Mouse (Mus musculus): ENCODE measurements around the gene Abhd17a. TPM values are rescaled to one million over a fixed set of nuclear protein-coding genes. Genes with fewer than 3 reads are reported as not detected.

Abhd17a gene
- polyA plus RNA-seq, 1 experiment from 2014 or later: 79.5 TPM

DNA sequence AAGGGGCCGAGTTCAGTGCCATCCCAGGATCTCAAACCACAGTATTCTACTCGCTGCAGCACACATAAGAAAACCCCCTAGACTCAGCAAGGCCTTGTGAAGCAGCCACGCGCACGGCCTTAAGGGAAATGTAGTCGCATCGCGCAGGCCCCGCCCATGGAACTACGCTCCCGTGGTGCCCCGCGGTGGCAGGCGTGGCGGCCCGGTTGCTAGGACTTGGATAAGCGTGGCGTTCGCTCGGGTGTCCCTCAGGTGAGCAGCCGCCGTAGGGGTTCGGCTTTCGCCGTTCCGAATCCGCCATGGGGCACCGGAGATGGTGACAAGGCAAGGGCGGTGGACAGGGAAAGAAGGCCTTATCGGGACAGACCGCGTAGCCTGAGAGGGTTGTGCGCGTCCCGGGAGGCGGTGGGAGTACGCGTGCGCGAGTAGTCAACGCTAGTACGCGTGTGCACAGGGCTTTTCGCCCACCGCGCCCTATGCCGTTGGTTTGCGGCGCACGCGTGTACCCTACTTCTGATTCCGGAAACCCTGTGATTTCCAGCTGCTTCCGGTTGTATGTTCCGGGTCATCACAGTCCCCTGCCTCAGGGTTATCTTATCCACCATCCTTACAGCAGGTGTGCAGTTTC is 12.7 kb upstream of the Abhd17a start, which contains the start of the genes Scamp4 and Adat3:
Gene Scamp4 (plus strand): TSS at position 175 of the 628 bp plus-strand sequence.
Gene Adat3 (plus strand): TSS at position 183 of the 628 bp plus-strand sequence.
- under 1% methylated on average over 54 of the region's 54 CpGs for WGBS

DNA sequence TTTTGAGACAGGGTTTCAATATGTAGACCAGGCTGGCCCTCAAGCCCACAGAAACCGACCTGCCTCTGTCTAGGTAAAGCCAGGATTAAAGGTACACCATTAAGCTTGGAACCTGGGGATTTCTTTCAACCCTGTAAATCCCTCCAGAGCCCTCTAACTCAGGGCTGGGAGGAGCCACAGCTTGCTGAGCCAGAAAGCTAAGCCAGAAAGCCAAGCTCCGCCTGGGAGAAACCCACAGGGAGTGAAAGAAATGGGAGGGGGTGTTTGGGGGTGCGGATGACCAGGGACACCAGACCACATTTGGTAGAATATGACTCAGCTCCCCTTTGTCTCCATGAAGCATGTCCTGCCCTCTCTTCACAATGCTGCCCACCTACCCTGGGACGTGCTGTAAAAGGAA is 6.2 kb upstream of the Abhd17a start:
- H3K9me3 ChIP-seq (replicated peaks; ENCODE audit: control insufficient read depth, low read length): no peaks in the 10 kb centered on the region
- 43% methylated on average over 4 of the region's 4 CpGs for WGBS

More for the DNA sequence above, 12.7 kb upstream of the Abhd17a start, which contains the start of the genes Scamp4 and Adat3:
- Histone ChIP-seq H3K4me3 (ENCODE audit: low read length) (peak within 1 kb of the TSS; percentile 91), H3K4me1 (ENCODE audit: control insufficient read depth, insufficient read depth, low read length) (peaks cover 15% of the 10 kb centered on the region), H3K4me2 (ENCODE audit: low read depth, low read length) (peak within 1 kb of the TSS; percentile 94), H3K27ac (ENCODE audit: low read length) (peak within 1 kb of the TSS; percentile 82), H3K36me3 (ENCODE audit: control insufficient read depth, insufficient read depth) (peaks cover 16% of the 10 kb centered on the region), H3K27me3 (ENCODE audit: control insufficient read depth, insufficient read depth, low read length) (no peaks in the 10 kb centered on the region), H3K9me3 (replicated peaks; ENCODE audit: control insufficient read depth, low read length) (no peaks in the 10 kb centered on the region), H3K9ac (ENCODE audit: low read length) (peak within 1 kb of the TSS; percentile 85)
- peak; percentile 95 for ATAC-seq (replicated peaks; ENCODE audit: extremely low read depth, insufficient read depth, low FRiP score)

DNA sequence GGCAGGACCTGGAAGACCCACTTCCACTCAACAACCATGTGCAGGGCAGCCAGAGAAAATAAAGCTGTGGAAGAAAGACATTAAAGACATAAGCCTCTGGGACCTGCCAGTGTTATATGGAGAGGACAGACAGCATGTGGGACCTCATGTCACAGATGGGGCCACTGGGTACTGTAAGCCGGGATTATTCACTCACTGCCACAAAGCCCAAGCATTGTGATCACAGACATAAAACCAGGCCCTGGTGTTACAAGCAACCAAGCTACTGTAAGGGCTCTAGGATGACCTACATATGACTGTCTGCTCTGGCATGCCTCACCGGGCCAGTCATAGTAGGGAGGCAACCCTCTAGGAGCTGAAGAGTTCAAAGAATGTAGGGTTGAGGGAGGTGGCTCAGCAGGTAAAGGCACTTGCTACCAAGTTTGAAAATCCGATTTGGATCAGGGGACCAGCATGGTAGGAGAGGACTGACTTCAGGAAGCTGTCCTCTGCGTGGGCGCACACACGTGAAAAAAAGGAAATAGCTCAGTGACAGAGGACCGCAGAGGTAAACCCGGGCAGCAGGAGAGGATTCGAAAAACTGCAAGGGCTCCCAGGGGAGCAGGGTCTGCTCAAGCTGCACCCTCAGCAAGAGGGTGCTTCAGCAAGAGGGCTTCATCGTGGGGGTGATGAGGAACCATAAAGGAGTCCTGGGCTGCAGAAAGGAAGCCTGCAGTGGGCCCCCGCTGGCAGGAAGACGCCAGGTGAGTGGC is 838 bp downstream of the Abhd17a start:
- 7% methylated on average over 12 of the region's 12 CpGs for WGBS
- H3K9ac ChIP-seq (ENCODE audit: low read length): peak overlapping the region; percentile 90
- H3K27me3 ChIP-seq (ENCODE audit: control insufficient read depth, insufficient read depth, low read length): no peaks in the 10 kb centered on the region
- H3K27ac ChIP-seq (ENCODE audit: low read length): peak overlapping the region; percentile 13
- H3K9me3 ChIP-seq (replicated peaks; ENCODE audit: control insufficient read depth, low read length): no peaks in the 10 kb centered on the region
- peak overlapping the region; percentile 87 for H3K4me3 ChIP-seq (ENCODE audit: low read length)
- H3K36me3 ChIP-seq (ENCODE audit: control insufficient read depth, insufficient read depth): peaks cover 5% of the 10 kb centered on the region; the same call in 1 of the 2 replicates
- no peak for ATAC-seq (replicated peaks; ENCODE audit: extremely low read depth, insufficient read depth, low FRiP score)
- H3K4me2 ChIP-seq (ENCODE audit: low read depth, low read length): peak overlapping the region; percentile 89
- H3K4me1 ChIP-seq (ENCODE audit: control insufficient read depth, insufficient read depth, low read length): peaks cover 31% of the 10 kb centered on the region

More for the DNA sequence above, 6.2 kb upstream of the Abhd17a start:
- H3K27me3 ChIP-seq (ENCODE audit: control insufficient read depth, insufficient read depth, low read length): no peaks in the 10 kb centered on the region
- H3K4me3 ChIP-seq (ENCODE audit: low read length): no peak overlapping the region
- no peak overlapping the region for H3K9ac ChIP-seq (ENCODE audit: low read length)
- H3K4me2 ChIP-seq (ENCODE audit: low read depth, low read length): no peak overlapping the region
- H3K36me3 ChIP-seq (ENCODE audit: control insufficient read depth, insufficient read depth): no peaks in the 10 kb centered on the region
- no peak for ATAC-seq (replicated peaks; ENCODE audit: extremely low read depth, insufficient read depth, low FRiP score)
- H3K27ac ChIP-seq (ENCODE audit: low read length): no peak overlapping the region
- H3K4me1 ChIP-seq (ENCODE audit: control insufficient read depth, insufficient read depth, low read length): no peaks in the 10 kb centered on the region

DNA sequence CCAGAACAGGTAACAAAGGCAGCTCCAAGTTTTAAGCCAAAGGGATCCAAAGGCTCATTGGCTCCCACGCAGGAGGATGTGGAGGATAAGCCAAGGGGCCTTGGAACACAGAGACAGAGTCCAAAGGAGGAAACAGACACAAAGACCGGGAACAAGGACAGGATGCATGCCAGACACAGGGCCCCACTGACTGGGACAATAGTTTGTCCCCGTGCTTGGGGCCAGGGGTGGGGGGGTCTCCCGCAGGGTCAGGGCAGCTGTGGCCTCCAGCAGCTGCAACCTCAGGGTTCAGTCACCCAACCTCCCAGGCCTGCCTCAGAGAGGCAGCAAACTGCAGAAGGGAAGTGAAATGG is 2.9 kb downstream of the Abhd17a start:
- Histone ChIP-seq H3K9me3 (replicated peaks; ENCODE audit: control insufficient read depth, low read length) (no peaks in the 10 kb centered on the region), H3K27ac (ENCODE audit: low read length) (peak overlapping the region; percentile 76), H3K4me2 (ENCODE audit: low read depth, low read length) (peak overlapping the region; percentile 48), H3K9ac (ENCODE audit: low read length) (peak overlapping the region; percentile 45), H3K4me3 (ENCODE audit: low read length) (peak overlapping the region; percentile 33), H3K4me1 (ENCODE audit: control insufficient read depth, insufficient read depth, low read length) (peaks cover 35% of the 10 kb centered on the region), H3K27me3 (ENCODE audit: control insufficient read depth, insufficient read depth, low read length) (no peaks in the 10 kb centered on the region), H3K36me3 (ENCODE audit: control insufficient read depth, insufficient read depth) (peaks cover 10% of the 10 kb centered on the region)
- 50% methylated on average over 4 of the region's 4 CpGs for WGBS
- ATAC-seq (replicated peaks; ENCODE audit: extremely low read depth, insufficient read depth, low FRiP score): 0 out of 2 replicates have a peak, but pooled peaks have one; percentile 4

DNA sequence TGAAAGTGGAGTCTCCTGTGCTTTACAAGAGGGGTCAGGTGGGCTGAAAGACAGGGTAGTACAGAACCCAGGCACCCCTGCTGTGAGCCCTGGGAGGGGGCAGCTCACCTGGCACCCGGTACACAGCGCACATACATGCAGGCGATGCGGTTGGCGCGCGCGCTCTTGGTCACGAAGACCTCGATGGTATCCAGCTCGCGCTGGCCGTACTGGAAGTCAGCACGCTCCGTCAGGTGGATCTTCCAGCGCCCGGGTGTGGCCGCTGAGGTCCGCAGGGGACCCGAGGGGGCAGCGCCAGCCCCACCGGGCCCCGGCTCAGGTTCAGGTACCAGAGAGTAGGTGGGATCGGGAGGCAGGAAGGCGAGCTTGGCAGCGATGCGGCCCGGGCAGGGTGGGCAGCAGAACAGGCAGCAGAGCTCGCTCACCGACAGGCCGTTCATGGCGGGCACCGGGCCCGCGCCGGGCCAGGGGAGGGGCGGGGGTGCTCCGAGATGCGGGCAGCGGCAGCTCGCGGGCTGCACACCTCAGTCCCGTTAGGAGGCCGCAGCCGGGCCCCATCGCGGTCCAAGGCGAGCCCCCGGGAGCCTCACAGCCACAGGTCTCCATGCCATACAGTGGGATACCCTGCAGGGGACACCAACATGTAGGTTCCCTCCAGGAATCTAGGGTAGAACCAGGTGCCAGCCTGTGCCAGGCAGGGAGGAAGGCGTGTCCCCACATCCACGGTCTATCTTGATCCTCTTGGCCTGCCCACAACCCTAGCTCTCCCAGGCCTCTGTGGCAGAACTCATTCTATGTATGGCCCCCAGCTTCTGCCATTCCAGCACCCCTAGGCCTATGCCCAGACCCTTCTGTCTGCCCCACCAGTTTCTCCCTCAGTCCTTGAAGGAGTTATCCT is 3.5 kb downstream of the Abhd17a start:
- Histone ChIP-seq H3K4me1 (ENCODE audit: control insufficient read depth, insufficient read depth, low read length) (peaks cover 35% of the 10 kb centered on the region), H3K4me2 (ENCODE audit: low read depth, low read length) (peak overlapping the region; percentile 48), H3K9me3 (replicated peaks; ENCODE audit: control insufficient read depth, low read length) (no peaks in the 10 kb centered on the region), H3K27me3 (ENCODE audit: control insufficient read depth, insufficient read depth, low read length) (no peaks in the 10 kb centered on the region), H3K27ac (ENCODE audit: low read length) (peak overlapping the region; percentile 76), H3K36me3 (ENCODE audit: control insufficient read depth, insufficient read depth) (peaks cover 10% of the 10 kb centered on the region), H3K4me3 (ENCODE audit: low read length) (peak overlapping the region; percentile 33), H3K9ac (ENCODE audit: low read length) (peak overlapping the region; percentile 45)
- no peak for ATAC-seq (replicated peaks; ENCODE audit: extremely low read depth, insufficient read depth, low FRiP score)
- 90% methylated on average over 39 of the region's 51 CpGs for WGBS

DNA sequence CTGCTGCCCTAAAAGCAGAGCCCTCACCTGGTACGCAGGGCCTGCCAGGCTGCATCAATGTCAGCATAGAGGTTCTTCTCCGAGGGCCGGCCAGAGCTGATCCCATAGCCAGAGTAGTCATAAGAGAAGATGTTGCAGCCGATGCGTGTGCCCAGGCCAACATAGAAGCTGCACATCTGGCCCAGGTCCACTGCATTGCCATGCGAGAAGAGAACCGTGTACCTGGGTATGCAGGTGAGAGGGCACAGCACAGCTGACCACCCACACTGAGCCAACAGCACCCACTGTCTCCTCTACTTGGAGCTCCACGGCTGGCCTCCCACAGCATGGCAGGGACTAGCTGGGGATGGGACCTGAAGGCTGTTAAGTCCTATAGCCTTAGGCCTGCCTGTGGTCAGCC is 4.6 kb downstream of the Abhd17a start:
- Histone ChIP-seq H3K4me1 (ENCODE audit: control insufficient read depth, insufficient read depth, low read length) (peaks cover 34% of the 10 kb centered on the region), H3K4me2 (ENCODE audit: low read depth, low read length) (peak overlapping the region; percentile 48), H3K36me3 (ENCODE audit: control insufficient read depth, insufficient read depth) (peaks cover 10% of the 10 kb centered on the region), H3K27me3 (ENCODE audit: control insufficient read depth, insufficient read depth, low read length) (no peaks in the 10 kb centered on the region), H3K9me3 (replicated peaks; ENCODE audit: control insufficient read depth, low read length) (no peaks in the 10 kb centered on the region), H3K27ac (ENCODE audit: low read length) (no peak overlapping the region), H3K4me3 (ENCODE audit: low read length) (peak overlapping the region; percentile 33), H3K9ac (ENCODE audit: low read length) (peak overlapping the region; percentile 45; the same call in 1 of the 2 replicates)
- WGBS: 90% methylated on average over 8 of the region's 8 CpGs
- no peak for ATAC-seq (replicated peaks; ENCODE audit: extremely low read depth, insufficient read depth, low FRiP score)

DNA sequence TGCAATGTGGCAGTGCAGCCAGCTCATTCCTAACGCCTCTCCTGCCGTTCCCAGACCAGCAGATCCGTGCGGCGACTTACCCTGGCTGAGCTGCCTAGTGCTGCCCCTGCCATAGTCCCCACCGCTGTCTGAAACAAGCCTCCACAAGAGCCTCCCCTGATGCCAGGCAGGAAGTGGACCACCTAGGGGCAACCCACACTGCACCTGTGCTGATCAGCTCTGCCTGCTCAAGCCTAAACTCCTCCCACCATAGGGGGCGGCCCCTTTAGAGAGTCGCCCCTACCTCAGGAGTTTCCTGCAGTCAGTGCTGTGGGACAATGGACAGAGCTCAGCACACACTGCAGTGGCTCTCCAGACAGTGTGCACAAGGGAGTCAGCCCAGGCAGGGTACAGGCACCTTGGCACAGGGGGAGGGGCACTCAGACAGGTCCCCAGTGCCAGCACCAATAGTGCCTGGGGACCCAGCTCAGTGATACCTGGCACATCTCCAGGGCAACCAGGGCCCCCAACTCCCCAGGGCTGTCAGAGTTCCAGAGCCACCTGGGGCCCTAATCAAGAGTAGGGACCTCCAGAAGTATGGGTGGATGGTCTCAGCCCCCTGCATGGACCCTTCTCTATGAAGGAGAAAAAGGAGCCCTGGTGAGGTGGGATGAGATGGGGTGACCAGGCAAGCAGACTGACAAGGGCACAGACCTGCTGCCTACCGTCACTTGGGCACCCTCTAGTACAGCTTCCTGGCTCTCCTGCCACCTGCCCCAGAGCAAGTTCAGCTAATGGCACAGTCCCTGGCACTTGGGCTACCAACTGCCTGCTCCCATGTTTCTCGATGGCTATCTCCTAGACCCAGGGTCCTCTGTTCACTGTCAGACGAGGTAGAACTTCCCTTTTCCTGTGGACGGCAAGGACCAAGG is 5.2 kb downstream of the Abhd17a start:
- Histone ChIP-seq H3K36me3 (ENCODE audit: control insufficient read depth, insufficient read depth) (peaks cover 10% of the 10 kb centered on the region), H3K9me3 (replicated peaks; ENCODE audit: control insufficient read depth, low read length) (no peaks in the 10 kb centered on the region), H3K4me2 (ENCODE audit: low read depth, low read length) (peak overlapping the region; percentile 48; the same call in 1 of the 2 replicates), H3K27me3 (ENCODE audit: control insufficient read depth, insufficient read depth, low read length) (no peaks in the 10 kb centered on the region), H3K4me1 (ENCODE audit: control insufficient read depth, insufficient read depth, low read length) (peaks cover 33% of the 10 kb centered on the region), H3K27ac (ENCODE audit: low read length) (no peak overlapping the region), H3K9ac (ENCODE audit: low read length) (peak overlapping the region; percentile 10; the same call in 1 of the 2 replicates), H3K4me3 (ENCODE audit: low read length) (0 out of 2 replicates have a peak overlapping the region, but pooled peaks have one; percentile 3)
- 71% methylated on average over 12 of the region's 12 CpGs for WGBS
- 0 out of 2 replicates have a peak, but pooled peaks have one; percentile 11 for ATAC-seq (replicated peaks; ENCODE audit: extremely low read depth, insufficient read depth, low FRiP score)

DNA sequence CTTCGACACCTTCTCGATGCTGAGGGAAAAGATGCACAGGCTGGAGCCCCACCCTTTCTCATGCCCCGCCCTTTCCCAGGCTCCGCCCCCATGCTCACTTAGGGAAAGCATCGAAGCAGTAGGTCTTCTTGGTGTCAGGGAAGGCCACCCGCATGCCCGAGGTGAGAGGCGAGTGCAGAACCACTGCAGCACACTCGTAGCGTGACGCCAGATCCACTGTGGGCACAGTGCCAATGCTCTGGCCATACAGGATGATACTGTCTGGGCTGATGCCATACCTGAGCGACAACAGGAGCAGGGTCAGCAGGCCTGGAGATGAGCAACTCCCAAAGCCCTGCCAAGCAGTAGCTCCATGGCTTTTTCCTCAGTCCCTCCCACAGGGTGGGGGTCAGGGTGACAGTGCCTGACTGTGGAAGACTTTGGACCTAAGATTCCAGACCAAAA is 6.1 kb downstream of the Abhd17a start:
- no peaks in the 10 kb centered on the region for H3K27me3 ChIP-seq (ENCODE audit: control insufficient read depth, insufficient read depth, low read length)
- 58% methylated on average over 12 of the region's 12 CpGs for WGBS
- H3K27ac ChIP-seq (ENCODE audit: low read length): no peak overlapping the region
- H3K4me2 ChIP-seq (ENCODE audit: low read depth, low read length): no peak overlapping the region
- H3K9ac ChIP-seq (ENCODE audit: low read length): no peak overlapping the region
- H3K36me3 ChIP-seq (ENCODE audit: control insufficient read depth, insufficient read depth): peaks cover 10% of the 10 kb centered on the region
- peaks cover 32% of the 10 kb centered on the region for H3K4me1 ChIP-seq (ENCODE audit: control insufficient read depth, insufficient read depth, low read length)
- ATAC-seq (replicated peaks; ENCODE audit: extremely low read depth, insufficient read depth, low FRiP score): no peak
- H3K4me3 ChIP-seq (ENCODE audit: low read length): no peak overlapping the region
- no peaks in the 10 kb centered on the region for H3K9me3 ChIP-seq (replicated peaks; ENCODE audit: control insufficient read depth, low read length)

All from heart, embryonic 16.5 days (tissue).